Mouse (Mus musculus) neural tube, embryonic 10.5 days (tissue): Measurements from ENCODE around the gene Banp.

Experiments used
- DNase-seq: peaks from one replicate; pipeline ENCODE4 v3.0.0-alpha.2; 2017; ENCODE audit warnings: low spot score; ENCODE audit errors: extremely low spot score

Banp gene

GRCm38 (mm10) chr8:121950749-121951655 lies 1.5 kb downstream of the Banp start:
- peak; percentile 63 for DNase-seq

- DNase-seq = no peak
Measured at GRCm38 (mm10) chr8:121951656-121952009, 2.1 kb downstream of the Banp start.

- no peak for DNase-seq
Measured at GRCm38 (mm10) chr8:121952122-121952521, 2.6 kb downstream of the Banp start.

- no peak for DNase-seq
Measured at GRCm38 (mm10) chr8:121952800-121953199, 3.2 kb downstream of the Banp start.

- no peak for DNase-seq
Measured at GRCm38 (mm10) chr8:121953821-121954545, 4.4 kb downstream of the Banp start.

- DNase-seq = no peak
Measured at GRCm38 (mm10) chr8:121954981-121955555, 5.5 kb downstream of the Banp start.

- no peak for DNase-seq
Measured at GRCm38 (mm10) chr8:121955825-121956500, 6.4 kb downstream of the Banp start.

GRCm38 (mm10) chr8:121958395-121958794 lies 8.8 kb downstream of the Banp start:
- no peak for DNase-seq

GRCm38 (mm10) chr8:121962892-121963291 lies 13.3 kb downstream of the Banp start:
- no peak for DNase-seq

GRCm38 (mm10) chr8:121964716-121965512 lies 15.4 kb downstream of the Banp start:
- DNase-seq = peak; percentile 37

GRCm38 (mm10) chr8:121966110-121966509 lies 16.6 kb downstream of the Banp start:
- no peak for DNase-seq

- no peak for DNase-seq
Measured at GRCm38 (mm10) chr8:121966714-121967448, 17.3 kb downstream of the Banp start.

GRCm38 (mm10) chr8:121967977-121968376 lies 18.4 kb downstream of the Banp start:
- DNase-seq = no peak

- no peak for DNase-seq
Measured at GRCm38 (mm10) chr8:121968542-121968941, 19.0 kb downstream of the Banp start.

GRCm38 (mm10) chr8:121970225-121970624 lies 20.7 kb downstream of the Banp start:
- DNase-seq = no peak

GRCm38 (mm10) chr8:121971488-121972058 lies 22.0 kb downstream of the Banp start:
- DNase-seq = no peak

- no peak for DNase-seq
Measured at GRCm38 (mm10) chr8:121973906-121974305, 24.4 kb downstream of the Banp start.

- peak; percentile 42 for DNase-seq
Measured at GRCm38 (mm10) chr8:121977819-121978590, 28.5 kb downstream of the Banp start.

- DNase-seq = no peak
Measured at GRCm38 (mm10) chr8:121978670-121979069, 29.1 kb downstream of the Banp start.
